Mouse (Mus musculus): ENCODE data around the gene Med13l. TPM values are rescaled to one million over a fixed set of nuclear protein-coding genes. Genes with fewer than 3 reads are reported as not detected.

Gene Med13l
- polyA plus RNA-seq, 1 experiment from 2014 or later: 9.8 TPM

- no peaks in the 10 kb centered on the region; the same call in 1 of the 2 replicates for H3K4me1 ChIP-seq (ENCODE audit: control insufficient read depth, insufficient read depth, low read length)
- no peak for DNase-seq (ENCODE audit: low spot score, missing footprints)
- no peaks in the 10 kb centered on the region for H3K27me3 ChIP-seq (ENCODE audit: control insufficient read depth, insufficient read depth, low read length)
- no peak overlapping the region for H3K9ac ChIP-seq (ENCODE audit: low read length)
- ATAC-seq (ENCODE audit: low FRiP score): no peak
- 85% methylated on average over 2 of the region's 2 CpGs for WGBS
- H3K4me2 ChIP-seq: no peak overlapping the region
- no peaks in the 10 kb centered on the region for H3K36me3 ChIP-seq (ENCODE audit: control insufficient read depth, insufficient read depth, low read length)
- H3K27ac ChIP-seq (ENCODE audit: low read depth, low read length): no peak overlapping the region
- no peak overlapping the region for H3K4me3 ChIP-seq (ENCODE audit: low read depth, low read length)
- H3K9me3 ChIP-seq (ENCODE audit: control insufficient read depth, low read length): no peaks in the 10 kb centered on the region
These were observed 99.2 kb downstream of the Med13l start for GRCm38 (mm10) chr5:118659713-118660112.

GRCm38 (mm10) chr5:118661751-118662150 lies 101.3 kb downstream of the Med13l start:
- Histone ChIP-seq H3K36me3 (ENCODE audit: control insufficient read depth, insufficient read depth, low read length) (no peaks in the 10 kb centered on the region), H3K4me3 (ENCODE audit: low read depth, low read length) (no peak overlapping the region), H3K9ac (ENCODE audit: low read length) (no peak overlapping the region), H3K27ac (ENCODE audit: low read depth, low read length) (no peak overlapping the region), H3K9me3 (ENCODE audit: control insufficient read depth, low read length) (no peaks in the 10 kb centered on the region), H3K27me3 (ENCODE audit: control insufficient read depth, insufficient read depth, low read length) (no peaks in the 10 kb centered on the region), H3K4me1 (ENCODE audit: control insufficient read depth, insufficient read depth, low read length) (peaks cover 10% of the 10 kb centered on the region), H3K4me2 (no peak overlapping the region)
- whole genome bisulfite sequencing: 60% methylated on average over 5 of the region's 5 CpGs
- ATAC-seq (ENCODE audit: low FRiP score) (no peak), DNase-seq (ENCODE audit: low spot score, missing footprints) (no peak)

- Histone ChIP-seq H3K9me3 (ENCODE audit: control insufficient read depth, low read length) (no peaks in the 10 kb centered on the region), H3K27ac (ENCODE audit: low read depth, low read length) (no peak overlapping the region), H3K36me3 (ENCODE audit: control insufficient read depth, insufficient read depth, low read length) (no peaks in the 10 kb centered on the region), H3K4me2 (no peak overlapping the region), H3K27me3 (ENCODE audit: control insufficient read depth, insufficient read depth, low read length) (no peaks in the 10 kb centered on the region), H3K9ac (ENCODE audit: low read length) (no peak overlapping the region), H3K4me1 (ENCODE audit: control insufficient read depth, insufficient read depth, low read length) (peaks cover 32% of the 10 kb centered on the region), H3K4me3 (ENCODE audit: low read depth, low read length) (no peak overlapping the region)
- no peak for ATAC-seq (ENCODE audit: low FRiP score)
- 89% methylated on average over 6 of the region's 6 CpGs for WGBS
- no peak for DNase-seq (ENCODE audit: low spot score, missing footprints)
These were observed 103.5 kb downstream of the Med13l start for GRCm38 (mm10) chr5:118663999-118664398.

GRCm38 (mm10) chr5:118665023-118665422 lies 104.5 kb downstream of the Med13l start:
- Histone ChIP-seq H3K4me2 (no peak overlapping the region), H3K36me3 (ENCODE audit: control insufficient read depth, insufficient read depth, low read length) (no peaks in the 10 kb centered on the region), H3K9me3 (ENCODE audit: control insufficient read depth, low read length) (no peaks in the 10 kb centered on the region), H3K4me1 (ENCODE audit: control insufficient read depth, insufficient read depth, low read length) (peaks cover 39% of the 10 kb centered on the region), H3K9ac (ENCODE audit: low read length) (no peak overlapping the region), H3K27ac (ENCODE audit: low read depth, low read length) (no peak overlapping the region), H3K27me3 (ENCODE audit: control insufficient read depth, insufficient read depth, low read length) (no peaks in the 10 kb centered on the region), H3K4me3 (ENCODE audit: low read depth, low read length) (no peak overlapping the region)
- DNase-seq (ENCODE audit: low spot score, missing footprints) (no peak), ATAC-seq (ENCODE audit: low FRiP score) (no peak)
- WGBS: 89% methylated on average over 8 of the region's 8 CpGs

- Histone ChIP-seq H3K4me2 (peak overlapping the region; percentile 36), H3K27me3 (ENCODE audit: control insufficient read depth, insufficient read depth, low read length) (no peaks in the 10 kb centered on the region), H3K27ac (ENCODE audit: low read depth, low read length) (peak overlapping the region; percentile 57; the same call in 1 of the 2 replicates), H3K9ac (ENCODE audit: low read length) (peak overlapping the region; percentile 49; the same call in 1 of the 2 replicates), H3K36me3 (ENCODE audit: control insufficient read depth, insufficient read depth, low read length) (no peaks in the 10 kb centered on the region), H3K9me3 (ENCODE audit: control insufficient read depth, low read length) (no peaks in the 10 kb centered on the region), H3K4me3 (ENCODE audit: low read depth, low read length) (no peak overlapping the region; the same call in 1 of the 2 replicates), H3K4me1 (ENCODE audit: control insufficient read depth, insufficient read depth, low read length) (peaks cover 53% of the 10 kb centered on the region)
- DNase-seq (ENCODE audit: low spot score, missing footprints) (peak; percentile 96), ATAC-seq (ENCODE audit: low FRiP score) (peak; percentile 86)
- 39% methylated on average over 25 of the region's 25 CpGs for WGBS
These were observed 106.1 kb downstream of the Med13l start for GRCm38 (mm10) chr5:118666437-118667207.

GRCm38 (mm10) chr5:118667863-118668262 lies 107.4 kb downstream of the Med13l start:
- H3K4me2 ChIP-seq: peak overlapping the region; percentile 19; the same call in 1 of the 2 replicates
- H3K27me3 ChIP-seq (ENCODE audit: control insufficient read depth, insufficient read depth, low read length): no peaks in the 10 kb centered on the region
- DNase-seq (ENCODE audit: low spot score, missing footprints) (peak; percentile 91), ATAC-seq (ENCODE audit: low FRiP score) (no peak)
- no peak overlapping the region for H3K27ac ChIP-seq (ENCODE audit: low read depth, low read length)
- H3K9me3 ChIP-seq (ENCODE audit: control insufficient read depth, low read length): no peaks in the 10 kb centered on the region
- no peaks in the 10 kb centered on the region for H3K36me3 ChIP-seq (ENCODE audit: control insufficient read depth, insufficient read depth, low read length)
- peaks cover 64% of the 10 kb centered on the region for H3K4me1 ChIP-seq (ENCODE audit: control insufficient read depth, insufficient read depth, low read length)
- no peak overlapping the region for H3K9ac ChIP-seq (ENCODE audit: low read length)
- H3K4me3 ChIP-seq (ENCODE audit: low read depth, low read length): no peak overlapping the region
- WGBS: 14% methylated on average over 7 of the region's 7 CpGs

GRCm38 (mm10) chr5:118668931-118669330 lies 108.5 kb downstream of the Med13l start:
- DNase-seq (ENCODE audit: low spot score, missing footprints) (peak; percentile 89), ATAC-seq (ENCODE audit: low FRiP score) (no peak)
- H3K4me2 ChIP-seq: no peak overlapping the region
- H3K4me3 ChIP-seq (ENCODE audit: low read depth, low read length): no peak overlapping the region
- H3K9ac ChIP-seq (ENCODE audit: low read length): no peak overlapping the region
- no peaks in the 10 kb centered on the region for H3K27me3 ChIP-seq (ENCODE audit: control insufficient read depth, insufficient read depth, low read length)
- H3K36me3 ChIP-seq (ENCODE audit: control insufficient read depth, insufficient read depth, low read length): no peaks in the 10 kb centered on the region
- no peak overlapping the region; the same call in 1 of the 2 replicates for H3K27ac ChIP-seq (ENCODE audit: low read depth, low read length)
- 23% methylated on average over 2 of the region's 2 CpGs for WGBS
- H3K4me1 ChIP-seq (ENCODE audit: control insufficient read depth, insufficient read depth, low read length): peaks cover 74% of the 10 kb centered on the region
- H3K9me3 ChIP-seq (ENCODE audit: control insufficient read depth, low read length): no peaks in the 10 kb centered on the region

- ATAC-seq (ENCODE audit: low FRiP score): no peak
- H3K4me1 ChIP-seq (ENCODE audit: control insufficient read depth, insufficient read depth, low read length): peaks cover 63% of the 10 kb centered on the region
- no peaks in the 10 kb centered on the region for H3K36me3 ChIP-seq (ENCODE audit: control insufficient read depth, insufficient read depth, low read length)
- no peak overlapping the region for H3K4me2 ChIP-seq
- H3K27ac ChIP-seq (ENCODE audit: low read depth, low read length): no peak overlapping the region
- no peaks in the 10 kb centered on the region for H3K27me3 ChIP-seq (ENCODE audit: control insufficient read depth, insufficient read depth, low read length)
- H3K9me3 ChIP-seq (ENCODE audit: control insufficient read depth, low read length): no peaks in the 10 kb centered on the region
- DNase-seq (ENCODE audit: low spot score, missing footprints): no peak
- no peak overlapping the region for H3K4me3 ChIP-seq (ENCODE audit: low read depth, low read length)
- H3K9ac ChIP-seq (ENCODE audit: low read length): no peak overlapping the region
These were observed 111.6 kb downstream of the Med13l start for GRCm38 (mm10) chr5:118672111-118672510.

GRCm38 (mm10) chr5:118673859-118674258 lies 113.4 kb downstream of the Med13l start:
- Histone ChIP-seq H3K4me1 (ENCODE audit: control insufficient read depth, insufficient read depth, low read length) (peaks cover 45% of the 10 kb centered on the region), H3K36me3 (ENCODE audit: control insufficient read depth, insufficient read depth, low read length) (no peaks in the 10 kb centered on the region), H3K4me2 (no peak overlapping the region), H3K27me3 (ENCODE audit: control insufficient read depth, insufficient read depth, low read length) (no peaks in the 10 kb centered on the region), H3K9ac (ENCODE audit: low read length) (no peak overlapping the region), H3K9me3 (ENCODE audit: control insufficient read depth, low read length) (no peaks in the 10 kb centered on the region), H3K27ac (ENCODE audit: low read depth, low read length) (no peak overlapping the region), H3K4me3 (ENCODE audit: low read depth, low read length) (no peak overlapping the region)
- no peak for ATAC-seq (ENCODE audit: low FRiP score)
- DNase-seq (ENCODE audit: low spot score, missing footprints): no peak
- 28% methylated on average over 5 of the region's 5 CpGs for WGBS

Data from midbrain, embryonic 11.5 days (tissue).